8 mouse cellular contexts compared by ENCODE assay signal in the genomic region with DNA sequence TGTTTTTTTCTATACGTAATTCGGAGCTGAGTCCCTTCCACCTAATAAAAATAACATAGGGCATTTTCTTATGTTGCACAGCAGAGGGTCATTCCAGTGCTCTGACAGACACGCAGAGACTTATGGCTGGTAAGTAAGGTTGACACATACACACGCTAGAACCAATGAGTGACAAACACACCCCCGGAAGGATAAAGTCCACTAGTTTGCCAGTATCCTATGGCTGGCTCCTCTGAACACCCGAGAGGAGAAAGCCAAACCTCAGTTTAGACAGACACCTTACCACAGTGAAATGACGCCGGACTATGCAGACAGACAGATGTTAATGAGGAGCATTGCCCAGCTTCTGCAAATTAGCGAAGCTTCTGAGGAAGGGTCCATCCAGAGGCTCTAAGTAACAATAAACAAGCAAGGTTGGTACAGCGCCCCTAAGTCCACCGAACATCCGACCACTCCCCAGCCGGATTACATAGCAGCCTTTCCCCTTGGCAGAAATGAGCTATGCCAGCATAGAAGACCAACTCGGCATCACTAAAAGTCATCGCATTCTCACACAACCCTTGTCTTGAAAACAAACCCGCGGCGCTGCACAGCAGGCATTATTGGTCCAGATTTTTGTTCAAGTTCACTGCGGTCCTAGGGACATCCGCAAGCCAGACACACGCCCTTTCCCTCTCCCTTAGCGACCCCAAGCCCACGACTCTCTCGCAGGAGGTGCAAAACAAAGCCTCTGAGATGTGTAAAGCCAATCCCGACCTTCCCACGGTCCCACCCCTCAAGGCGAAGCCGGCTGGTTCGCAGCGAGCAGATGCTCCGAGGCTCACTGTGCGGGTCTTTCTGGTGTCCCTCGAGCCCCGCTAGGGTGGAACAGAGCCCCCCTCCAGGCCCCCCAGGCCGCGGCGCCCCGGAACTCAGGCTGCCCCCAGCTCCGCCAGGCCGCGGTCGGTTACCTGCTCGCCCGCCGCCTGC. TPM values are rescaled to one million over a fixed set of nuclear protein-coding genes. Genes with fewer than 3 reads are reported as not detected.
A peak's percentile ranks its signal among the peaks of the same experiment; 100 is the strongest.
DNase-seq lines count a peak whose midpoint lies in the region; ATAC-seq and TF ChIP-seq lines count a peak whose summit lies in the region.

No protein-coding gene starts in this region.

- H3K9ac ChIP-seq in heart, embryonic 15.5 days, result peak overlapping the region; percentile 94
- peak overlapping the region; percentile 97 for H3K9ac ChIP-seq in embryonic facial prominence, embryonic 14.5 days (ENCODE audit: low read depth, low read length)
- peak overlapping the region; percentile 92 for H3K9ac ChIP-seq in kidney, embryonic 14.5 days (ENCODE audit: low read depth, low read length)
- H3K9ac ChIP-seq in midbrain, postnatal 0 days (replicated peaks; ENCODE audit: low read length, poor library complexity, severe bottlenecking), result peak overlapping the region; percentile 97

- TF ChIP-seq CTCF in midbrain, postnatal 0 days (IDR thresholded peaks at IDR 0.05), result no peak

- H3K27me3 ChIP-seq in heart, embryonic 15.5 days, result no peaks in the 10 kb centered on the region
- H3K27me3 ChIP-seq in embryonic facial prominence, embryonic 14.5 days (replicated peaks; ENCODE audit: control insufficient read depth, insufficient read depth, low read length), result no peaks in the 10 kb centered on the region
- no peaks in the 10 kb centered on the region for H3K27me3 ChIP-seq in kidney, embryonic 14.5 days (ENCODE audit: control insufficient read depth, insufficient read depth, low read length)
- H3K27me3 ChIP-seq in midbrain, postnatal 0 days (ENCODE audit: insufficient read depth, low read length), result no peaks in the 10 kb centered on the region

- DNase-seq in heart, adult 9 months (ENCODE audit: low spot score in 2 of 2), result no peak
- peak; percentile 30 for DNase-seq in ES-CJ7 (ENCODE audit: low read depth, low spot score)
- peak; percentile 19 for DNase-seq in embryonic facial prominence, embryonic 14.5 days (ENCODE audit: low spot score)
- peak; percentile 27 for DNase-seq in midbrain, postnatal 0 days (ENCODE audit: low spot score)
- DNase-seq in ovary, postnatal 36 days (ENCODE audit: low spot score), result no peak

- no peaks in the 10 kb centered on the region for H3K9me3 ChIP-seq in heart, embryonic 15.5 days (replicated peaks)
- no peaks in the 10 kb centered on the region for H3K9me3 ChIP-seq in embryonic facial prominence, embryonic 14.5 days (ENCODE audit: control insufficient read depth, low read length)
- H3K9me3 ChIP-seq in kidney, embryonic 14.5 days (ENCODE audit: control insufficient read depth, low read length), result no peaks in the 10 kb centered on the region
- no peaks in the 10 kb centered on the region for H3K9me3 ChIP-seq in midbrain, postnatal 0 days (ENCODE audit: low read length)

- H3K36me3 ChIP-seq in heart, embryonic 15.5 days, result peaks cover 22% of the 10 kb centered on the region
- peaks cover 30% of the 10 kb centered on the region for H3K36me3 ChIP-seq in embryonic facial prominence, embryonic 14.5 days (ENCODE audit: control insufficient read depth, insufficient read depth, low read length)
- peaks cover 33% of the 10 kb centered on the region for H3K36me3 ChIP-seq in kidney, embryonic 14.5 days (ENCODE audit: control insufficient read depth, insufficient read depth, low read length)
- peaks cover 23% of the 10 kb centered on the region for H3K36me3 ChIP-seq in midbrain, postnatal 0 days (ENCODE audit: insufficient read depth, low read length)

- peak; percentile 56 for ATAC-seq in heart, embryonic 15.5 days (replicated peaks; ENCODE audit: insufficient number of reproducible peaks, insufficient read depth, low FRiP score, low read depth)
- peak; percentile 45 for ATAC-seq in embryonic facial prominence, embryonic 14.5 days (ENCODE audit: low read depth)
- peak; percentile 48 for ATAC-seq in kidney, embryonic 14.5 days (ENCODE audit: low FRiP score, low TSS enrichment)
- peak; percentile 73 for ATAC-seq in midbrain, postnatal 0 days (ENCODE audit: low FRiP score)
- no peak for ATAC-seq in megakaryocyte-erythroid progenitor cell, adult 5-6 weeks (replicated peaks; ENCODE audit: low FRiP score, low TSS enrichment, poor library complexity, severe bottlenecking)

- H3K4me3 ChIP-seq in heart, embryonic 15.5 days, result peak overlapping the region; percentile 90
- peak overlapping the region; percentile 97 for H3K4me3 ChIP-seq in embryonic facial prominence, embryonic 14.5 days (ENCODE audit: low read depth, low read length)
- H3K4me3 ChIP-seq in kidney, embryonic 14.5 days (ENCODE audit: low read length), result peak overlapping the region; percentile 99
- peak overlapping the region; percentile 94 for H3K4me3 ChIP-seq in midbrain, postnatal 0 days (ENCODE audit: low read depth, low read length)

- peak overlapping the region; percentile 73 for H3K4me2 ChIP-seq in heart, embryonic 15.5 days
- peak overlapping the region; percentile 85 for H3K4me2 ChIP-seq in embryonic facial prominence, embryonic 14.5 days (ENCODE audit: low read depth, low read length)
- H3K4me2 ChIP-seq in kidney, embryonic 14.5 days (replicated peaks; ENCODE audit: low read depth, low read length), result peak overlapping the region; percentile 76
- peak overlapping the region; percentile 79 for H3K4me2 ChIP-seq in midbrain, postnatal 0 days (ENCODE audit: low read depth, low read length, poor library complexity, severe bottlenecking)

- peaks cover 14% of the 10 kb centered on the region for H3K4me1 ChIP-seq in heart, embryonic 15.5 days (replicated peaks)
- no peaks in the 10 kb centered on the region for H3K4me1 ChIP-seq in embryonic facial prominence, embryonic 14.5 days (ENCODE audit: control insufficient read depth, insufficient read depth, low read length)
- H3K4me1 ChIP-seq in kidney, embryonic 14.5 days (ENCODE audit: control insufficient read depth, insufficient read depth, low read length), result peaks cover 10% of the 10 kb centered on the region
- no peaks in the 10 kb centered on the region for H3K4me1 ChIP-seq in midbrain, postnatal 0 days (ENCODE audit: insufficient read depth, low read length)

- peak overlapping the region; percentile 61 for H3K27ac ChIP-seq in heart, embryonic 15.5 days
- H3K27ac ChIP-seq in embryonic facial prominence, embryonic 14.5 days (replicated peaks; ENCODE audit: low read depth, low read length), result peak overlapping the region; percentile 52
- peak overlapping the region; percentile 67; the same call in 1 of the 2 replicates for H3K27ac ChIP-seq in kidney, embryonic 14.5 days (ENCODE audit: low read depth, low read length)
- peak overlapping the region; percentile 87 for H3K27ac ChIP-seq in midbrain, postnatal 0 days (ENCODE audit: low read depth, low read length)

- WGBS in heart, embryonic 15.5 days, result 11% methylated on average over 45 of the region's 45 CpGs
- WGBS in embryonic facial prominence, embryonic 14.5 days, result 12% methylated on average over 38 of the region's 45 CpGs
- 8% methylated on average over 45 of the region's 45 CpGs for WGBS in kidney, embryonic 14.5 days
- 12% methylated on average over 44 of the region's 45 CpGs for WGBS in midbrain, postnatal 0 days

RNA-seq across cellular contexts. Expression of gene 4833439L19Rik, which starts 0.7 kb away (rescaled TPM):
- 111 and 124 TPM in 2 replicates for polyA plus RNA-seq in heart, embryonic 15.5 days (2015; fragmentation: Nextera tagmentation; extraction: Ambion mirVana)
- polyA plus RNA-seq in embryonic facial prominence, embryonic 14.5 days (2014; fragmentation: Nextera tagmentation; extraction: Ambion mirVana), result 124 and 134 TPM in 2 replicates
- 96.7 and 158 TPM in 2 replicates for polyA plus RNA-seq in kidney, embryonic 14.5 days (2014; fragmentation: Nextera tagmentation; extraction: Ambion mirVana)
- total RNA-seq in midbrain, postnatal 0 days (2014; rRNA removed), result 205 and 230 TPM in 2 replicates
- 240 and 248 TPM in 2 replicates for polyA plus RNA-seq in midbrain, postnatal 0 days (2015; fragmentation: Nextera tagmentation; extraction: Ambion mirVana)
- 46.8 and 49.8 TPM in 2 replicates for total RNA-seq in megakaryocyte-erythroid progenitor cell, adult 5-6 weeks (2014; fragmentation: Nextera tagmentation)
- total RNA-seq in megakaryocyte-erythroid progenitor cell, adult 5-6 weeks (2017), result 17.8 and 35.2 TPM in 2 replicates

RNA-seq across cellular contexts. Expression of gene Arl10, which starts 10.3 kb away (rescaled TPM):
- 16.4 and 21.1 TPM in 2 replicates for polyA plus RNA-seq in heart, embryonic 15.5 days (2015; fragmentation: Nextera tagmentation; extraction: Ambion mirVana)
- polyA plus RNA-seq in embryonic facial prominence, embryonic 14.5 days (2014; fragmentation: Nextera tagmentation; extraction: Ambion mirVana), result 18.8 and 22.1 TPM in 2 replicates
- 29.7 and 33.5 TPM in 2 replicates for polyA plus RNA-seq in kidney, embryonic 14.5 days (2014; fragmentation: Nextera tagmentation; extraction: Ambion mirVana)
- 161 and 171 TPM in 2 replicates for total RNA-seq in midbrain, postnatal 0 days (2014; rRNA removed)
- 79.2 and 80.2 TPM in 2 replicates for polyA plus RNA-seq in midbrain, postnatal 0 days (2015; fragmentation: Nextera tagmentation; extraction: Ambion mirVana)
- total RNA-seq in megakaryocyte-erythroid progenitor cell, adult 5-6 weeks (2014; fragmentation: Nextera tagmentation), result 9.0 and 16.5 TPM in 2 replicates
- total RNA-seq in megakaryocyte-erythroid progenitor cell, adult 5-6 weeks (2017), result not detected in 2 replicates

RNA-seq across cellular contexts. Expression of gene Nop16, which starts 25.4 kb away (rescaled TPM):
- 45.5 and 52.0 TPM in 2 replicates for polyA plus RNA-seq in heart, embryonic 15.5 days (2015; fragmentation: Nextera tagmentation; extraction: Ambion mirVana)
- 42.7 and 51.6 TPM in 2 replicates for polyA plus RNA-seq in embryonic facial prominence, embryonic 14.5 days (2014; fragmentation: Nextera tagmentation; extraction: Ambion mirVana)
- polyA plus RNA-seq in kidney, embryonic 14.5 days (2014; fragmentation: Nextera tagmentation; extraction: Ambion mirVana), result 78.6 and 88.6 TPM in 2 replicates
- total RNA-seq in midbrain, postnatal 0 days (2014; rRNA removed), result 26.7 TPM in 2 replicates
- 53.8 and 54.1 TPM in 2 replicates for polyA plus RNA-seq in midbrain, postnatal 0 days (2015; fragmentation: Nextera tagmentation; extraction: Ambion mirVana)
- total RNA-seq in megakaryocyte-erythroid progenitor cell, adult 5-6 weeks (2014; fragmentation: Nextera tagmentation), result 57.6 and 76.1 TPM in 2 replicates
- 66.3 and 124 TPM in 2 replicates for total RNA-seq in megakaryocyte-erythroid progenitor cell, adult 5-6 weeks (2017)

RNA-seq across cellular contexts. Expression of gene Higd2a, which starts 25.5 kb away (rescaled TPM):
- 246 and 315 TPM in 2 replicates for polyA plus RNA-seq in heart, embryonic 15.5 days (2015; fragmentation: Nextera tagmentation; extraction: Ambion mirVana)
- polyA plus RNA-seq in embryonic facial prominence, embryonic 14.5 days (2014; fragmentation: Nextera tagmentation; extraction: Ambion mirVana), result 163 and 165 TPM in 2 replicates
- 203 and 224 TPM in 2 replicates for polyA plus RNA-seq in kidney, embryonic 14.5 days (2014; fragmentation: Nextera tagmentation; extraction: Ambion mirVana)
- 110 and 203 TPM in 2 replicates for total RNA-seq in midbrain, postnatal 0 days (2014; rRNA removed)
- polyA plus RNA-seq in midbrain, postnatal 0 days (2015; fragmentation: Nextera tagmentation; extraction: Ambion mirVana), result 327 and 330 TPM in 2 replicates
- total RNA-seq in megakaryocyte-erythroid progenitor cell, adult 5-6 weeks (2014; fragmentation: Nextera tagmentation), result 101 and 117 TPM in 2 replicates
- total RNA-seq in megakaryocyte-erythroid progenitor cell, adult 5-6 weeks (2017), result 24.4 and 40.6 TPM in 2 replicates

RNA-seq across cellular contexts. Expression of gene Cltb, which starts 46.6 kb away (rescaled TPM):
- 47.1 and 55.7 TPM in 2 replicates for polyA plus RNA-seq in heart, embryonic 15.5 days (2015; fragmentation: Nextera tagmentation; extraction: Ambion mirVana)
- 40.2 and 48.1 TPM in 2 replicates for polyA plus RNA-seq in embryonic facial prominence, embryonic 14.5 days (2014; fragmentation: Nextera tagmentation; extraction: Ambion mirVana)
- 36.3 TPM in 2 replicates for polyA plus RNA-seq in kidney, embryonic 14.5 days (2014; fragmentation: Nextera tagmentation; extraction: Ambion mirVana)
- 243 and 256 TPM in 2 replicates for total RNA-seq in midbrain, postnatal 0 days (2014; rRNA removed)
- polyA plus RNA-seq in midbrain, postnatal 0 days (2015; fragmentation: Nextera tagmentation; extraction: Ambion mirVana), result 326 and 328 TPM in 2 replicates
- total RNA-seq in megakaryocyte-erythroid progenitor cell, adult 5-6 weeks (2014; fragmentation: Nextera tagmentation), result 12.1 and 15.2 TPM in 2 replicates
- 20.0 and 26.3 TPM in 2 replicates for total RNA-seq in megakaryocyte-erythroid progenitor cell, adult 5-6 weeks (2017)

Comparison
In these comparisons a context has a peak if more than half of its experiments do, and no peak if none do; other contexts are left out.
1. DNase-seq: peak in ES-CJ7 (single experiment), embryonic facial prominence, embryonic 14.5 days (single experiment) and midbrain, postnatal 0 days (single experiment); none in heart, adult 9 months (0 of 2) and ovary, postnatal 36 days (single experiment).
2. Peak in every context shown above with its lines, with median percentiles within 50 percentile points of each other: H3K27ac ChIP-seq, H3K4me2 ChIP-seq, H3K4me3 ChIP-seq and H3K9ac ChIP-seq.